Mouse (Mus musculus) left cerebral cortex, adult 2 months (tissue): ENCODE measurements around the gene Gm4070. TPM values are rescaled to one million over a fixed set of nuclear protein-coding genes. Genes with fewer than 3 reads are reported as not detected.
"Not testable (repeated sequence)": the region's sequence is repeated elsewhere in the genome, so short reads cannot be mapped to it uniquely, and the experiment has no call there.

Source experiments
- DNase-seq, 2 experiments: peaks; one replicate each; pipeline ENCODE4 v3.0.0; 2021 to 2022; ENCODE audit warnings: low spot score in 2 of 2, mixed read lengths in 1 of 2; ENCODE audit errors: extremely low spot score in 1 of 2
- H3K27ac ChIP-seq: fragments of 200-600 bp; 2 replicates; pipeline ENCODE4 v1.8.1; 2022
- H3K4me3 ChIP-seq: fragments of 200-600 bp; 2 replicates; pipeline ENCODE4 v1.8.1; 2022
- intact Hi-C: fragments of 180-260 bp; cut with DNase I; formaldehyde crosslinking; loops from one replicate; pipeline ENCODE4 v1.15.1; 2025
- long read RNA-seq, 2 experiments: library from polyadenylated mRNA; stranded (forward); transcript quantifications; one replicate each; pipeline ENCODE4 v2.0.0; 2021; ENCODE audit warnings: borderline mapping rate in 2 of 2
- total RNA-seq, 2 experiments: library from RNA; stranded (reverse); gene quantifications; 2 replicates each; pipeline ENCODE4 v1.2.3; 2021

The Gm4070 gene
- total RNA-seq, result 1 to 10 TPM; 1.1 to 1.3 TPM
- long read RNA-seq, experiment 1, result 0 reads
- long read RNA-seq, experiment 2, result 0 reads

DNA sequence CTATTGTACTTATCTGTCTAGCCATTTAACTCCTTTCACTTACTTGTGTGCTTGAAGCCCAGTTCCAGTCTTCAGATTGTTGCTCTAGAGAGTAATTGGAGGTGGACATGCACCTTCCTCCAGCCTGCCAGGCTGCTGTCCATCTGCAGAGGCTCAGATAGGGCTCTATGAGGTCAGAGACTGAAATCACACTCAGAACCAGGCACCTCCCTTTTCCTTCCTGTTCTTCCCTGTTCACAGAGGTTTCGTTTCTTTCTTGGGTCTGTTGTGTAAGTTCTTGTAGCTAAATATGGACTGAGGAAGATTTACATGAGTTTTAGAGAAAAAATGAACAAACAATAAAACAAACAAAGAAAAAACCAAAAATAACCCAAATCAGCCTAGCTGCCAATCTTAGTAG, at the start of gene Gm4070:
Gm4070 (minus strand) TSS at position 156 of the 400 bp plus-strand sequence.
- DNase-seq, intact Hi-C loops: not testable (repeated sequence)

DNA sequence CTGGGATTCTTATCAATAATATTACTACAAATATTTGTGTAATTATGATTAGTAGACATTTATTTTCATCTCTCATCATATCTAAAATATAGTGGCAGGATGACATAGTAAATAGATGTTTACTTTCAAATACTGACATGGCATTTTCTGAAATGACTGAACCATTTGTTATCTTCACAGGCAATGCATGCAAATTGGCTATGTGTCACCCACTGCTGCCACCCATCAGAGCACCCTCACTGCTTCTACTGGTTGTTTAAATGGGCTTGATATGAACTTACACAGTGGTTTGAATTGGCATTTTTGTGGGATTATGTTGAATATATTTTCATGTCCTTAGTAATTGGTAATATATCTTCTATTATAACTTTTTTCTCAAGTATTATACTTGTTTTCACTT, 773 bp upstream of the Gm4070 start:
- H3K27ac ChIP-seq, H3K4me3 ChIP-seq, DNase-seq, intact Hi-C loops: not testable (repeated sequence)

More for the DNA sequence above, at the start of gene Gm4070:
- not testable (repeated sequence) for H3K4me3 ChIP-seq, H3K27ac ChIP-seq

DNA sequence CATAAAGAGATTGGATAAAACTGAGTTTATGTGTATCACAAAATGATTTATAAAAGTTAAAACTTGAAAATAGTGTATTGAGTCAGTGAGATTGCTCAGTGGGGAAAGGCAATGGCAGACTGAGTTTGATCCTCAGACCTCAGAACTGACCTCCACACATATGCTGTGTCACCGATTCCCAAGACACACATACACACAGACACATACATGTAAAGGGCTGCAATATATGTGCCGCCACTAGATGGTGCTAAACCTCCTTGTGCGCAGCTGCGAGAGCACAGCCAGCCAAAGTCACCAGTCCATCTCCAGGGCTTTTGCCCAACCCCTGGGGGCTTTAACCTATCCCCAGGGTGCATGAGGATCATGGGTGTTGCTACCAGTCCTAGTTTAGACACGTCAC, 1.4 kb downstream of the Gm4070 start:
- H3K4me3 ChIP-seq, intact Hi-C loops, H3K27ac ChIP-seq, DNase-seq: not testable (repeated sequence)

DNA sequence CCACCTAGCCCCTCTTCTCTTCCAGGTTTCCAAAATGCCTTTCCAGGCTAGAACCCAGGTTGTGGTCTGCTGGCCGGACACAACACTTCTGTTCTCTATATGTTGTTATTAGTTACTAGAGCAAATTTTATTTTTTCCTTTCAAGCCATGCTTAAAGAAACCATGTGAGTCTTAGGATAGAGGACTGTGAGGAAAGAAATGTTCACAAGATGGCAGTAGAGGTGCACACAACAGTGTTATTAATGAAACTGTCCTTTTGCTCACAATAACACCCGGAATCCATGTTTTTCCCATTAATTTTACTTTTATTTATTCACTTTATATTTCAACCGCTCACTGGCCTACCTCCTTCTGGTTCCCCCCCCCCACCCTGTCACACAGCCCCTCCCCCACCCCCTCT, 8.5 kb downstream of the Gm4070 start:
- intact Hi-C loops, H3K27ac ChIP-seq, H3K4me3 ChIP-seq, DNase-seq: not testable (repeated sequence)

DNA sequence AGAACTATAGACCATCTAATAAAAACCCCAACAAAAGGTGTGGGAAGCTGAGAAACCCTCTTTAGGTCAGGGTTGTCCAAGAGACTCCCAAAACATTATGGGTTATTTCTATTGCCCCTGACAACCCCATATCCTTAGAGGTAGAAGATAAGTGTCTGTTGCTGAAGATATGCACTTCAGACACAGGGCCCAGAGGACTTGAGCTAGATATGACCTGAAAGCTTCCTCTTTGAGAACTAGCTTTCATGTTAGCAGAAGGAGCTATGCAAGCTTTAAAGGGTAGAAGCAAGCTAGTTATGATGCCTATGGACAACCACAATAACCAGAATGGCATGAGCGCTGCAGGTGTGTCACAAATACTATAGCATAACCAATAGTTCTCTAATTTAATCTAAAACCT, 21.6 kb downstream of the Gm4070 start:
- DNase-seq, H3K27ac ChIP-seq, intact Hi-C loops, H3K4me3 ChIP-seq: not testable (repeated sequence)

DNA sequence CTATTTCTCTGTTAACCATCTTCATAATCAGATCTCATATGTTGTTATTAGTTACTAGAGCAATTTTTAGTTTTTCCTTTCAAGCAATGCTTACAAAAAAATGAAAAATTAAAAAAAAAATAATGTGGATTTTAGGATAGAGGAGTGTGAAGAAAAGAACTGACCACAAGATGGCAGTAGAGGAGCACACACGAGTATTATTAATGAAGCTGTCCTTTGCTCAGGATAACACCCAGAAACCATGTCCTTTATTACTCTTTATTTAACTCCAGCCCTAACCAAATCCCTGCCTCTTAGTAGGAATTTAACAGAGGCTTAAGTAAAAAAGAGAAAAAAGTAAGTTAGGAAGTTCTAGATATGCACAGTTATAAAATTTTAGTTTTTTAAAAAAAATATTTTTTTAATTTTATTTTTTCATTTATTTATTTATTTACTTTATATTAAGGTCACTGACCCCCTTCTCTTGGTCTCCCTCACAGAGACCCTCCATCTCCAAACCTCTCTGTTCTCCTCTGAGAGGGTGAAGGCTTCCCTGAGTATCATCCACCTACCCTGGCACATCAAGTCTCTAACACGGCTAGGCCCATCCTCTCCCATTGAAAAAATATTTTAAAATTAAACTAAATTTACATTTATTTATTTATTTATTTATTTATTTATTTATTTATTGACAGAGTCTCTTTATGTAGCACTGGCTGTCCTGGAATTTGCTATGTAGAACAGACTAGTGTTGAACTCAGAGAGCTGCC, 70.0 kb downstream of the Gm4070 start:
- DNase-seq, intact Hi-C loops, H3K27ac ChIP-seq, H3K4me3 ChIP-seq: not testable (repeated sequence)

DNA sequence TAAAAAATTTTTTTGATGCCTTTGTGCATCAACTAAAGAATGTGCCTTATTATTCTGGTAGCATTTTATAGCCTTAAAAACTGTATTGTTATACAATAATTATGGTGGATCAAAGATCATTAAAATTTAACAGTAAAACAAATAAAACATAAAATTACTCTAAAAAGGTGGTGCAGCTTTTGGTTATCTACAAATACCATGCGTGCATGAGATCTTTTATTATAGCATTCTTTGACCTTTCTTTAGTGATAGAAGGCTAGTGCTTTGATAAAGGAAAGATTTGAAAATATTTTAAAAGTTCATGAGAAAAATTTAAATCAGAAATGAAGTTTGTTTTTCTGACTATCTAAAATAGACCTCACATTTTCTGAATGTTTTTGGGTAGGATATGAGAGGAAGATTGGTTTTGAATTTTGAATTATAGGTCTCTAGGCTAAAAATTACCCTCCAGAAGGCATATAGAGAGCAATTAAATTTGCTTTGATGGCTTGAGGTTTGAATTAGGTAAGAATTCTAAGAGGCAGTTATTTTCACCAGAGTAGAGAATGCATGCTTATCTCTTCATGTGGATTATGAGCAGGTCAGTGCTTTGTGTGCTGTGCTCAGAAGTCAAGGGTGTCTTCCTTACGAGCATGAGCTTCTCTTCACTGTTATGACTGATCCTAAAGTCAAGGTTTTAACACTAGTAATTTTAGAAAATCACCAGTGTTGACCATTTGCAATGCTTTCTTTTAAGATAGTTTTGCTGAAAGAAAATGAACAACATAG, 73.9 kb downstream of the Gm4070 start:
- DNase-seq, H3K27ac ChIP-seq, intact Hi-C loops: not testable (repeated sequence)

DNA sequence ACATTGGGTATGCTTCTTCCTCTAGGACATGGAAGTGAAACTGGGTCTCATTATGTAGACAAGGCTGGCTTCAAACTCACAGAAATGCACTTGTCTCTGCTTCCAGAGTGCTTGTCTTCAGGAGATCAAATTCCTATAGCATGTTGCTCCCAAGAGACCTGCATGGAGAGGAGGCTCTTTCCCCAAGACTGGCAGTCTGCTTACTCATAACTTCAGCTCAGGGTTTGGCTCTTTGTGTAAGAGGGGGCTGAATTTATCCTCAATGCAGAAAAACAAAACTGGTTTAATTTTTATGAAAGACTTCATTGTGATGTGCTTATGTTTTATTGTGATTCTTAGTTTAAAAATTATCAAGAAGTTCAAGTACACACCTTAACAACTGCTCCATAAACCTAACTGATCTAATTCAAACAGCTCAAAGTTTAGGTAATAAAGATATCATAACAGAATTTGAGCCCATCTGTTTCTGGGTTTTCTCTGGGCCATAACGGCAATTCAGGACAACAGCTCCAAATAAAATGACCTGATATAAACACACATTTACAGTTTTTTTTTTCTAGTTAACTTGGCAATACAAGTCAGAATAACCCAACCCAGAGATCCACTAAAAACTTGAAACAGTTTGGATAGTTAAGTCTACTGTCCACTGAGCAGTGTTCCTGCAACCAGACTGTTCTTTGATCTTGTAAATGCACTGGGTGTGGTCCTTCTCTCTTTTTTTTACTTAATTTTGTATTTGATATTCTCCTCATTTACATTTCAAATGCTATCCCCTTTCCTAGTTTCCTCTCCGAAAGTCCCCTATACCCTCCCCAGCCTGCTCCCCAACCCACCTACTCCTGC, 97.8 kb downstream of the Gm4070 start:
- intact Hi-C loops, DNase-seq, H3K27ac ChIP-seq, H3K4me3 ChIP-seq: not testable (repeated sequence)

More for the DNA sequence above, 73.9 kb downstream of the Gm4070 start:
- H3K4me3 ChIP-seq, result not testable (repeated sequence)

Other genes starting within 250 kb of the Gm4070 start
- gene Ilk, start 217.4 kb downstream of the Gm4070 start, total RNA-seq, result 10 to 100 TPM; 67.4 to 73.5 TPM
- gene Rrp8, start 216.6 kb downstream of the Gm4070 start, total RNA-seq, result 10 to 100 TPM; 12.3 to 13.5 TPM
- gene Taf10, start 209.6 kb downstream of the Gm4070 start, total RNA-seq, result 100 to 1,000 TPM; 110 to 111 TPM
- gene Tpp1, start 201.7 kb downstream of the Gm4070 start, total RNA-seq, result 10 to 100 TPM; 68.2 to 68.4 TPM
- 10 to 100 TPM; 10.1 to 10.9 TPM for gene Dchs1, start 166.3 kb downstream of the Gm4070 start, total RNA-seq
- gene Mrpl17, start 142.9 kb downstream of the Gm4070 start, total RNA-seq, result 100 to 1,000 TPM in 1 of 2 experiments, 10 to 100 TPM in 1; 97.3 to 101 TPM